Mouse (Mus musculus) CD8-positive naive resting alpha-beta T cell, adult 2 months (primary cell): Measurements from ENCODE around the gene Aplp2.

ENCODE experiments used
- DNase-seq, 2 experiments: peaks; one replicate each; pipeline ENCODE4 v3.0.0; 2022; ENCODE audit warnings: low read depth in 2 of 2, low spot score in 2 of 2

Gene Aplp2

DNA sequence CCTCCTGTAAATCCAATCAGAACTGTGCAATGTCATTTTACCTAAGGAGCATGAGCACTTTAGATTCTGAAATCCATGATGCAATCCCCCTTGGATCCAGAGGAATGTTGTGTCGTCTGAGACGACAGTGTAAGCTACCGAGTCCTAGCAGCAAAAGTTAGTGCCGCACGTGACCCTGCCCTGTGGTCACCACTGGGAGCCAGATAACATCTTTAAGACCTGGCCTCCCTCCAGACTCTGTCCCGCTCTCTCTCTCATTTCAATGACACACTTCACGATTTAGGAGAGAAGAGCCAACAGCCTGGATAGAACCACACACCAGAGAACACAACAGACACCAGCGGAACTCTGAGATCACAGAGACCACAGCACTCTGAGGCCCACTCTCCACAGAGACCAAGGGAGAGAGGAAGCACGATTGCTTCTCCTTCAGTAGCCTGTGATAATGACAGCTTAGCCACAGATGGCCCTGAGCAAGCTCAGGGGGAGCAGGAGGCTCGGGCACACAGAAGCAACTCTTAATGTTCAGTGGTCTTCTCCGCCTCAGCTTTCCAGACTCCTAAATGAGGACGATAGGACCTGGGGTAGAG is 83.6 kb downstream of the Aplp2 start:
- DNase-seq, result no peak

DNA sequence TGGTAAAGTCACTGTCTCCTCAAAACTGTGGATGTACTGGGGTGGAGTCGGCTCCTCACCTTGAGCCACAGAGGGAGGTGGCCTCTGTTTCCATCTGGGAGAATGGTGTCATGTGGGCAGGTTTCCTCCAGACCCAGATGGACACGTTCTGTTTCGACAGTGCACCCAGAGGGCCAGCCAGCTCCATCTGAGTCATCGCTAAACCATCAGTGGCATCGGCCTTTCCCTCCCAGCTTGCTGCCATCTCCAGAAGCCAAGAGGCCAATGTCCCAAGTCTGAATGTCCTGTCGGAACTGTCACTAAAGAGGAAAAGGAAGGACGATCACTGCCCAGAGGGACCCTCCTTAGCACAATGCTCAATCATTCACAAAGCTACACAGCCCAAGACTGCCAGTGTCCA is 85.5 kb downstream of the Aplp2 start:
- DNase-seq, result no peak

DNA sequence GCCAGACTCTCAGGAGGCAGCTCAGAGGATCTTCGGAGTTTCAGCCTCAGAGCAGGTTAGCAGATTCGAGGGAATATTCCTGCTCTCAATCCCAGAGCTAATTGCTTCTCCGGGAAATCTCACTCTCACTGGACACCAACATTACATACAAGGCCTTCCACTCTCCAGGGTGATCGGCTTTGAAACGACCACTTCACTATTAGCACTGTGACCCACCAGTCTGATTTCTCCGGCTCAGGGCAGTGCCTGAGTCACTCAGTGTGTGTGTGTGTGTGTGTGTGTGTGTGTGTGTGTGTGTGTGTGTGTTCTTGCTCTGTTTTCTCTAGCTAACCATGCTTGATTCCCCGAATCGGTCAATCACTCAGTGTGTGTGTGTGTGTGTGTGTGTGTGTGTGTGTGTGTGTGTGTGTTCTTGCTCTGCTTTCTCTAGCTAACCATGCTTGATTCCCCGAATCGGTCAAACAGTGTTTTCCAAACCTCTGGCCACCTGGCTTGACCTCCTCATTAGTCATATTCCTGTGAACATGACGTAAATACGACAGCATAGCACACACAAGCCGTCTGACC is 89.1 kb downstream of the Aplp2 start:
- no peak for DNase-seq

DNA sequence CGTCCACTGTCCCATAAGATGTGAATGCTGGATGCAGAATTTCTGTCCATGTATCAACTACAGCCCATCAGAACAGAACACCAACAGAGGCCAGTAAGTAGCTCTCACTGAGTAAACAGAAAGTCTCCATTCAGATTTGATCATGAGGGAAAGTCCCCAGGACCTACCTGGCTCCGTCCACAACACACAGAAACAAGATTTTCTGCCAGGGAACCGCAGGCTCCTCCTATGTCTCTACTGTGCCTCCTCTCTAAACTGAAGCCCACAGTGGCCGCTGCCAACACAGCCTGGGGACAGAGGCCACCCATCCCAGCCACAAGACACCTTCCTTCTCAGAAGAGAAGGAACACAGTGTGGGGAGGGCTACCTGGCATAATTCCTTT is 91.1 kb downstream of the Aplp2 start:
- no peak for DNase-seq

DNA sequence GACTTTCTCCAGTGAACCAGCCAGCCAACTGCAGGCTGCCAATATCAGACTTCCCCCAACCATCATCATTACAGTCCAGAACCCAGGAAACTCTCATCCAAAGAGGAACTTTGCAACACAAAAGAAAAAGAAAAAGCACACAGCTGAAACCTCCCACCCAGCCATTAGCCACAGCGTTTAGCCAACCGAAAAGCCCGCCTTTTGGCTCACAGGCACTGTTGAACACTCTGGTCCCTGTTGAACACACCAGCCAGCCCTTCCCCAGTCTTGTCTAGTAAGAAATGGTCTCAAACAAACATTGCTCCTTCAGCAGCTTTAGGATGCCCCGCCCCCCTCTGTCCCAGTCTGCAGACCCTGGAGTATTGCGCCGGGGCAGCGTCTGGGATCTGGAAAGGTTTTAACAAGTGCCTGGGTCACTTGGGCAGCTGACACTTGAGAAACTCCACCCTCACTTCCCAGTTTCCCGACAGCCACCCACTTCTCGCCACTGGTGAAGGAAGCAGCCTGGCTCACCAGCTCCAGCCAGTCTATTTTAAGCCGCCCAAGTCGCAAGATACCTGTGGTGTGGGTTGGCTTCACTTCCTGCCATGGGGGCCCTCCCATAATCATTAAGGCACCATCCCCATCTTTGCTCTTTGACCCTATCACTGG is 91.6 kb downstream of the Aplp2 start:
- DNase-seq, result no peak

DNA sequence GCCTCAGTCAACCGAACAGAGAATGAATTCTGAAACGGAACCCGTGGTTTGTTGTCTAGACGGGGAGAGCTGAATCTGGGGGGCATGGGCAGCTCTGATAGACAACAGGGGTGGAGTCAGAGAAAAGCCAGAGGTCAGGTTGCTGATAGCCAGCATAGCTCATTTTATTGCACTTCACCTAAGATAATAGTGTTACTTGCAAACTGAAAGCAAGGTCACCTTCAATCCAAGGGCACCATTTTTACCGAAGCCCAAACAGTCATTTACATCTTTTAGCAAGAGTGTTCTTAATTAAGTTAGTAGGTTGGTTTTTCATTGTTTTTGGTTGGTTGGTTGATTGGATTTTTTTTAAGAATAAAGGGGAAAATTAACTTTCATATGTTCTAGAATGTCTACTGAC is 92.2 kb downstream of the Aplp2 start:
- no peak for DNase-seq

DNA sequence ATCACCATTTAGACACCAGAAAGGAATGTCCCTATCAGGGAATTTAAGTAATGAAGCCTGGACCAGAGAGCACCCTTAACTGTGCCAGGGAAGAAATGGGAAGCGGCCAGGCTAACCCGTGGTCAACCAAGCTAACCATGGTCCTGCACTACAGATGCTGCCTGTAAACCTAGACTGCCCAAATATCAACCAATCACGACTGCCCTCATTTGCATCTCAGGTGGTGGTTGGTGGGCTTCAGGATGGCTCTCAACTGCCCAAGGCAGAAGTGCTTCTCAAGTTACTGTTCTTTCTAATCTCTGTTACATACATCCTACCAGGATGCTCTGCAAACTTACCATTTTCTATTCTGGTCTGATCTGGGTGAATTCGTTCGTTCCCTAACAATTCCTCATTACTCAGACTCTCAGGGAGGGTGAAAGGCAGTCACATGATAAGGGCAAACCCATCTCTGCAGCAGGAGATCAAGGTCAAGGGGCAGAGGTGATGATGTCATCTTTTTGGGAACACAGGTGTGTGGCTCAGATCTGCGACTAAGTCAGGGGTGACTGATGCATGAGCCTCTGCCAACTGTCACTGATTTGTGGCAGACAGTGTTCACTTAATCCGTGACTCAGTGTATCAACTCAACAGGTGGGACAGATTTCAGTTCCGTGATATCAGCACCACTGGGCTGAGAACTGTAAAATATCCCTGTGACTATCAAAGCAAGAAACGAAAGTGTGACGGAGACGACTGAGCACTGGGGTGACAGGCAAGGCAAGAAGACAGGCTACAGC is 92.9 kb downstream of the Aplp2 start:
- DNase-seq, result no peak

DNA sequence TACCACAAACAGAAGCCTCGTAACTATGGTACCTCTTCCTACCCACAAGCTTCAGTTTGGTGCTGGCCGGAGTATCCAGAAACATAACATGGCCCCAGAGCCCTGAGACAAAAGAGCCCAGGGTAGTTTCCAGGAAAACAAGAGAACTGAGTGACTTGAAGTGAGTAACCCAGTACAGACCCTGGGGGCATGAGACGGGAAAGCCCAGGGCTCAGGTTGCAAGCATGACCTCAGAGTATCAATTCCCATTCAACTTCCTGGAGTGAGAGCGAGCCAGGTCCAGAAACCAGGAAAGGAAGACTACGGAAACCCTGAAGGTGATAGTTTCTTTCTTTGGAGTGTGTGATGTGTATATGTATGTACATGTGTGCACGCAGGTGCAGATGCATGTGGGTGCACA is 94.1 kb downstream of the Aplp2 start:
- no peak for DNase-seq

DNA sequence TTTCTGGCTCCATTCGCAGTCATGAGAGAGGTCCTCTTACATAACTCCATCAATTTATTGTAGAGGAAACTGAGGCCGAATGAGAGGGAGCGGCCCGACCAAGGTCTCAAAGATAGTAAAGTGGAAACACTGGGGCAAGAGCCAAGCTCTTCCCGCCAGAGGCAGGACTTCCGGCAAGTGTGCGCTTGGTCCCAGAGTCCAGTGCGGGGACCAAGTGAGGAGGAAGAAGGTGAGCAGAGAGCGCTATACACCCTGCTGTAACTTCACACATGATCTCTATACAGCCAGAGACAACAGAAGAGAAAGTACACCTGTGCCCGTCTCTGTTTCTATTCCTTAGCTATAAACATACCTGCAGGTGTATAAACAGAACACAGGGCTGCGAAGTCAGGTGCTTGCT is 94.5 kb downstream of the Aplp2 start:
- no peak for DNase-seq

DNA sequence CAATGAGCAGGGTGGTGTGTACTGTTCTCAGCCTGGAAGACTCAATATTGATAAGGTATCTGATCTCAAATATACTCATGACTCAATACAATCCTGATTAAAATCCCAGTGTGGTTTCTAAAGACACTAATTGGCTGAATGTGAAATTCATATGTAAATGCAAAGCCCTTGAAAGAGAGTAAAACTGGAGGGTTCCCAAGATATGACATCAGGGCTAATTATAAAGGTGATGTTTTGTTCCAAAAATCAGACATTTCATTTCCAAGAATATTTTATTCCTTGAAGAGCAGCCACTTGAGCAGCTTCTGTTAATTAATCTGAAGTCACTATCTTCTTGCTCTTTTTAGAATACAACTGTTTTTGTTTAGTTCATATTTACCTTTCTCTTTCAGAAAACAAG is 96.0 kb downstream of the Aplp2 start:
- DNase-seq, result no peak

DNA sequence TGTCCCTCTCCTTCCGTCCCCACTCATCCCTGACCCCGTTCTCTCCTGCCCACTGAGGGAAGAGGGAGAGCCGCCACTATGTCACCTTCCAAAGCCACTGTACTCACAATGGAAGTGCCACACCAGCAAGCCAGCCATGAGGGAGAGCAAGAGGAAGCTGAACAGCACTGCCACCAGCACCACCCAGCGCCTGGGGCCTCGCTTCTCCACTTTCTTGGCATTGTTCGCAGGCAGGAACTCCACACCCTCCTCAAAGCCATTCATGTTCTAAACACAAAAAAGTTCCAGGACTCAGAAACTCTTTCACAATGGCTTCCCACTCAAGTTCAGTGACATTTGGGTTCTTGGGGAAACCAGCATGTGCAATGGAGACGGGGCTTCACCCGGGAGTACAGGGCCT is 103.2 kb downstream of the Aplp2 start:
- no peak for DNase-seq
